Mouse (Mus musculus) urinary bladder, postnatal 14 days (tissue): Measurements from ENCODE around the gene Vmn1r17.
"Not testable (repeated sequence)": the region's sequence is repeated elsewhere in the genome, so short reads cannot be mapped to it uniquely, and the experiment has no call there.

Experiments used
- DNase-seq: peaks from one replicate; pipeline ENCODE4 v3.0.0; 2021; ENCODE audit warnings: low spot score

Gene Vmn1r17

DNA sequence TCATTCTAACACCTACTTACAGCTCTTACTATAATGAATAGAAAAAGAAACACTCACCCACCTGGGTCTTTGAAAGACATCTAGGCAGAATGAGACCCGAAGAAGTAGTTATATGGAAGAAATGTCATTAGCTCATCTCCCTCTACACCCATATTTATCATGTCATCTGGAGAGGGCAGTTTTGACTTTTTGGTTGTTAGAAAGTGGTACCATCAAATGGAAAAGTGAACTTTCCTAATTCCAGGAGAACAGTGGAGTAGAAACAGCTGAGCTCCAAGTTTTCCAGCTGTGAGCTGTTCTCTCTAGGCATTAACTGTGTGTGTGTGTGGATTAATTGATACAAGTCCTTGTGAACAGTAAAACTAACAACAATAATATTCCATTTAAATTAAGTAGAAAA lies at the start of gene Vmn1r17:
Gene Vmn1r17 (minus strand): TSS at position 101 of the 400 bp plus-strand sequence.
- DNase-seq: no peak

DNA sequence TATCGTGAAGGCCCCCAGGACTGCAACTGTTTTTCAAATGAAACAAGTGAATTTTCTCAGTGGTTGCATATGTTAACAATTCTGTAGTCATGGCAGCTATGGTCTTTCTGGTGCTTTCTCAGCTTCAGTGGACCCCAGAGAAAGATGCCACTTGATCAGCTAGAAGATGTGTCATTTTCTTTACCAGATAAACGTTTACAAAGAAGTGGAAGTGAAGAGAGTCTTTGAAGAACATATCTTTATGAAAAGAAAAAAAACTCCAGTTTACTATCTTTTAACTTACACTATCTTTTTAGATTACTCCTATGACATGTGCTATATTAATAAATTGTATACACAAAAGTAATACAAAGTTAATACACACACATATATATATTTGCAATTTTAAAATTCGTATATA lies 40.0 kb upstream of the Vmn1r17 start, which contains the start of gene Vmn1r19:
Gene Vmn1r19 (plus strand): TSS at position 301 of the 400 bp plus-strand sequence.
- DNase-seq: not testable (repeated sequence)

GRCm38 (mm10) chr6:57395683-57396082 lies 32.2 kb upstream of the Vmn1r17 start, which contains the start of gene Vmn1r18:
Gene Vmn1r18 (minus strand): TSS chr6:57395783.
- DNase-seq: no peak

DNA sequence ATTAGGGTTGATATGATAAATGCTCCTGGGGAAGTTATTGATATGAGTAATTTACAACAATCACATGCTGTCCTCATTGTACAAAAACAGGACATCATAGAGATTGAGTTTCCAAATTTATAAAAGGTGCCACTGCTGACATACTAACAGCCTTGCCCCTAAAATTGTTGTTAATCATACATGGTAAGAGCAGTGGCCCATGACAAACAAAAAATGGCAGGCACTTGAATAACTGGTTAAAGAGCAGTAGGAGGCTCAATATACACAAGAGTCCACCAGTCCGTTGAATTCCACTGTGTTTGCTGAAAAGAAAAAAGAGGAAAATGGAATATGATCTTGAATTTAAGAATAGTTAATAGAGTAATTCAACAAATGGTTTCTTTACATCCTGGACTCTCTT lies 4.0 kb upstream of the Vmn1r17 start:
- DNase-seq: no peak

DNA sequence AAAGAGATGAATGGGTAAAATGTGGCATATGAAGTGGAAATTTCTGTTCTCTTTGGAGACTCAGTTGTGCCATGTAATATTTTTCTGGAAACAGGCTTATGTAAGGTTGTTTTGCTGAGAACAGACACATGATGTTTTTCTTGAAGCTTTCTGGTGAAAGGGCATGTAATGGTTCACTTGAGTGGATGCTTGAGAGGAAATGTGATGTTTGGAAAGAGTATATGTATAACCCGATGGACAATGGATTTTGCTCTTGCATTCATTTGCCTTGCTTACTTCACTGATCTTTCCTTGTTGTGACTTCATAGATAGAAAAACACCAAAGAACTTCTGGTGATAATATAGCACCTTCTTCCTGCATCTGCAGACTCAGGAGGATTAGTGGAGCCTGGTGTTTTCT lies 2.3 kb upstream of the Vmn1r17 start:
- not testable (repeated sequence) for DNase-seq

DNA sequence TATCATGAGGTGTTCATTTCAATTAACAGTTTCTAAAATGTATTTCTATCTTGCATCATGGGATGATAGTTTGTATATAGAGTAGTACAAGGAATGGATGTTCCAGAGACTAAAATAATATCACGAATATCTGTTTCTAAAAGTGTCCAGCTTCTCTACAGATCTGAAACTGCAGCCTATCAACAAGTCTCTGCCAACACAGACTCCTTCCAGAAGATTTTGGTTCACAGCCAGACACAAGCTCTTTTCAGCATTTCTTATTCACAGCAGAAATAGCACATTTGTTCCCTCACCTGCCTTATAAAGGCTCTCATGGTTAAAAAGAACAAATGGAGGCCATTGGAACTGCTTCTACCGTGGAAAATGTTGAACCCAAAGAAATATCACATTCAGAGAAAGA lies 6.7 kb downstream of the Vmn1r17 start:
- DNase-seq: no peak

- DNase-seq: no peak
Observed at GRCm38 (mm10) chr6:57329394-57329793, 34.1 kb downstream of the Vmn1r17 start, which contains the start of gene Vmn1r16. Gene Vmn1r16 (minus strand): TSS chr6:57329494.

DNA sequence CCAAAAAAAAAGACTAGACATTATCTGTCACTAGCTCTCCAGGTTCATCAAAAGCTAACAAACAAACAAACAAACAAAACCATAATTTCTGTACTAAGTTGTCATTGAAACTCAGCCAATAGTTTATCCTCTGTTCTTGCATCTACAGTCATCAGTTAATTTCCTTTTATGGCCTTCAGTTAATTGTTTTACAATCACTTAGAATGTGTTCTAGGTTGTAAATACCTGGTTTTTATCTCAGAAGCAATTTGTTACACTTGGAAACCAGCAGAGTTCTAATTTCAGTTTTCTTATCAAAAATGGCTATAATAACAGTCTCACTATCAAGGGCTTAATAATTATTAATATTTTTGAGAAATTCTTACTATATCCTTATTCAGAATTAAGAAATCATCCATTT lies 37.4 kb downstream of the Vmn1r17 start:
- DNase-seq: no peak
